Mouse (Mus musculus): ENCODE data around the gene Sema6d. TPM values are rescaled to one million over a fixed set of nuclear protein-coding genes. Genes with fewer than 3 reads are reported as not detected.

Sema6d gene
- total and polyA plus RNA-seq, 3 experiments, result 13.8 to 16.4 (median 14.0) TPM

DNA sequence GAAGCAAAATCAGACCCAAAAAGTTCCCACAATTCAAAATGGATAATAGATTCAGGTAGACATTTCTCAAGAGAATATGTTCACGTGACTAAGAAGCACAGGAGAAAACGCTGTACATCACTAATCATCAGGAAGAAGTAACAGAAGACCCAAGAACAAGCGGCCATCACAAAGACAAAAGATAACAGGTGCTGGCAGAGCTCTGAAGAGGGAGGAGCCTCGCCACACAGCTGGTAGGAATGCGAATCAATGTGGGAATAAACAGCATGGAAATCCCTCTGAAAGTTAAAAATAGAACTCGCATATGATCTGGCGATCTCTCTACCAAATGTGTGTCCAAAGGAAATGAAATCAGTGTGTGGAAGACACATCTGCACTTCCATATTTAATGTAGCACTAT lies 493.8 kb downstream of the Sema6d start:
- no peaks in the 10 kb centered on the region for H3K27me3 ChIP-seq (ENCODE audit: control insufficient read depth, insufficient read depth, low read length)

GRCm38 (mm10) chr2:124592750-124593149 lies 503.0 kb downstream of the Sema6d start:
- Histone ChIP-seq H3K79me2 (replicated peaks; ENCODE audit: control insufficient read depth, insufficient read depth, low read length) (no peaks in the 10 kb centered on the region), H3K27me3 (ENCODE audit: control insufficient read depth, insufficient read depth, low read length) (no peaks in the 10 kb centered on the region), H3K9ac (ENCODE audit: low read depth, low read length) (no peak overlapping the region), H3K4me3 (no peak overlapping the region), H3K27ac (no peak overlapping the region), H3K4me1 (ENCODE audit: control insufficient read depth, insufficient read depth, low read length) (no peaks in the 10 kb centered on the region), H3K36me3 (ENCODE audit: control insufficient read depth, insufficient read depth, low read length) (no peaks in the 10 kb centered on the region)
- WGBS, result 90% methylated on average over 4 of the region's 4 CpGs
- intact Hi-C loops (cut with DNase I), result no loop called here
- TF ChIP-seq EP300 (IDR thresholded peaks at IDR 0.05; ENCODE audit: insufficient read depth, low read depth, low read length) (no peak), CTCF (IDR thresholded peaks at IDR 0.05) (no peak), POLR2A (IDR thresholded peaks at IDR 0.05; ENCODE audit: insufficient read depth, low read depth, low read length) (no peak)
- DNase-seq, result no peak

More for the DNA sequence above, 493.8 kb downstream of the Sema6d start:
- no peak overlapping the region for H3K4me3 ChIP-seq
- H3K79me2 ChIP-seq (replicated peaks; ENCODE audit: control insufficient read depth, insufficient read depth, low read length), result no peaks in the 10 kb centered on the region
- H3K4me1 ChIP-seq (ENCODE audit: control insufficient read depth, insufficient read depth, low read length), result no peaks in the 10 kb centered on the region
- no peak for TF ChIP-seq POLR2A (IDR thresholded peaks at IDR 0.05; ENCODE audit: insufficient read depth, low read depth, low read length)
- no peak for TF ChIP-seq EP300 (IDR thresholded peaks at IDR 0.05; ENCODE audit: insufficient read depth, low read depth, low read length)
- no peak overlapping the region for H3K9ac ChIP-seq (ENCODE audit: low read depth, low read length)
- intact Hi-C loops (cut with DNase I), result no loop called here
- DNase-seq, result no peak
- H3K36me3 ChIP-seq (ENCODE audit: control insufficient read depth, insufficient read depth, low read length), result no peaks in the 10 kb centered on the region
- 35% methylated on average over 7 of the region's 7 CpGs for WGBS
- no peak overlapping the region for H3K27ac ChIP-seq

GRCm38 (mm10) chr2:124599014-124599413 lies 509.2 kb downstream of the Sema6d start:
- 44% methylated on average over 3 of the region's 3 CpGs for WGBS
- Histone ChIP-seq H3K27ac (no peak overlapping the region; the same call in 1 of the 2 replicates), H3K79me2 (replicated peaks; ENCODE audit: control insufficient read depth, insufficient read depth, low read length) (no peaks in the 10 kb centered on the region), H3K4me3 (no peak overlapping the region), H3K9ac (ENCODE audit: low read depth, low read length) (no peak overlapping the region), H3K27me3 (ENCODE audit: control insufficient read depth, insufficient read depth, low read length) (no peaks in the 10 kb centered on the region), H3K4me1 (ENCODE audit: control insufficient read depth, insufficient read depth, low read length) (peaks cover 3% of the 10 kb centered on the region), H3K36me3 (ENCODE audit: control insufficient read depth, insufficient read depth, low read length) (no peaks in the 10 kb centered on the region)
- intact Hi-C loops (cut with DNase I), result no loop called here
- no peak for DNase-seq
- no peak for TF ChIP-seq CTCF (IDR thresholded peaks at IDR 0.05)
- no peak for TF ChIP-seq POLR2A (IDR thresholded peaks at IDR 0.05; ENCODE audit: insufficient read depth, low read depth, low read length)
- no peak for TF ChIP-seq EP300 (IDR thresholded peaks at IDR 0.05; ENCODE audit: insufficient read depth, low read depth, low read length)

DNA sequence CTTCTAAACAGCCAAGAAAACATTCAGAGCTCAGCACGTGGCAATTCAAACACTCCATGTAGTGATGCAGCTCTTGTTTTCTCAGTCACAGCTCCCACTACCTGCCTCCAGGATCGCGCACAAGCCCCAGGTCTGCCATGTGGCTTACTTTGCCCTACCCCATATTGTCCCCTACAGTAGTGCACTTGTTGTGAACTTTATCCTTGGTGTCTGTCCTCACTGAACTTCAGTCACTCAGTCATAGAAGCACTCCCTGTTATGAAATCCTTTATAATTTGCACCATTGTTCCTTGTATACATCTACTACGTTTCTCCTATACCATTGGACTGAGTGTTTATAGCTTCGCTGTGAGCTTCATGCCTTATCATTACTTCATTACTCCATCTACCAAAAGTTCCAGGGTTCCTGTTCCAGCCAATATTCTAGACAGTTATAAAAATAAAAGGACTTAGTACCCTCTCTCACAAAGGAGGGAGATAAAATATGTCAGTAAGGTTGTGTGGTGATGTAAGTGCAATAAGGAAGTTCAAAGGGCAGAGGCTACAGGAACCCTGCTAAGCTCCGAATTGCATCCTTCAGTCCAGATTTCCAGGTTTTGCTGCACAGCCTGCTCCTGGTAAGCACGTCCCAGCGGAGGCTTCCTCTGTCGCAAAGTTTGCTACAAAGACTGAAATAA lies 512.1 kb downstream of the Sema6d start:
- 65% methylated on average over 9 of the region's 9 CpGs for WGBS
- Histone ChIP-seq H3K27me3 (ENCODE audit: control insufficient read depth, insufficient read depth, low read length) (no peaks in the 10 kb centered on the region), H3K36me3 (ENCODE audit: control insufficient read depth, insufficient read depth, low read length) (no peaks in the 10 kb centered on the region), H3K4me1 (ENCODE audit: control insufficient read depth, insufficient read depth, low read length) (peaks cover 3% of the 10 kb centered on the region), H3K9ac (ENCODE audit: low read depth, low read length) (no peak overlapping the region), H3K79me2 (replicated peaks; ENCODE audit: control insufficient read depth, insufficient read depth, low read length) (no peaks in the 10 kb centered on the region), H3K4me3 (no peak overlapping the region), H3K27ac (peak overlapping the region; percentile 2; the same call in 1 of the 2 replicates)
- no peak for DNase-seq
- TF ChIP-seq POLR2A (IDR thresholded peaks at IDR 0.05; ENCODE audit: insufficient read depth, low read depth, low read length) (no peak), CTCF (IDR thresholded peaks at IDR 0.05) (no peak), EP300 (IDR thresholded peaks at IDR 0.05; ENCODE audit: insufficient read depth, low read depth, low read length) (no peak)
- intact Hi-C loops (cut with DNase I), result loop anchor here (10.0 kb wide), 1 partner anchor 523 kb away; the partner anchor contains the start of gene Myef2

GRCm38 (mm10) chr2:124602379-124602913 lies 512.7 kb downstream of the Sema6d start:
- Histone ChIP-seq H3K4me1 (ENCODE audit: control insufficient read depth, insufficient read depth, low read length) (peaks cover 3% of the 10 kb centered on the region), H3K4me3 (no peak overlapping the region), H3K27ac (peak overlapping the region; percentile 2; the same call in 1 of the 2 replicates), H3K27me3 (ENCODE audit: control insufficient read depth, insufficient read depth, low read length) (no peaks in the 10 kb centered on the region), H3K36me3 (ENCODE audit: control insufficient read depth, insufficient read depth, low read length) (no peaks in the 10 kb centered on the region), H3K79me2 (replicated peaks; ENCODE audit: control insufficient read depth, insufficient read depth, low read length) (no peaks in the 10 kb centered on the region), H3K9ac (ENCODE audit: low read depth, low read length) (no peak overlapping the region)
- peak in 1 of 2 experiments; percentile 24 for DNase-seq
- intact Hi-C loops (cut with DNase I), result loop anchor here (10.0 kb wide), 1 partner anchor 522 kb away; the partner anchor contains the start of gene Myef2
- 48% methylated on average over 8 of the region's 8 CpGs for WGBS
- no peak for TF ChIP-seq CTCF (IDR thresholded peaks at IDR 0.05)
- TF ChIP-seq POLR2A (IDR thresholded peaks at IDR 0.05; ENCODE audit: insufficient read depth, low read depth, low read length), result no peak
- TF ChIP-seq EP300 (IDR thresholded peaks at IDR 0.05; ENCODE audit: insufficient read depth, low read depth, low read length), result no peak

- 78% methylated on average over 1 of the region's 1 CpGs for WGBS
- H3K4me3 ChIP-seq, result no peak overlapping the region
- no peak overlapping the region for H3K9ac ChIP-seq (ENCODE audit: low read depth, low read length)
- H3K27ac ChIP-seq, result no peak overlapping the region
- H3K36me3 ChIP-seq (ENCODE audit: control insufficient read depth, insufficient read depth, low read length), result no peaks in the 10 kb centered on the region
- no peaks in the 10 kb centered on the region for H3K79me2 ChIP-seq (replicated peaks; ENCODE audit: control insufficient read depth, insufficient read depth, low read length)
- intact Hi-C loops (cut with DNase I), result loop anchor here (1.0 to 10.0 kb wide), 3 partner anchors 300 to 519 kb away; partner anchors contain the start of gene Myef2
- H3K27me3 ChIP-seq (ENCODE audit: control insufficient read depth, insufficient read depth, low read length), result no peaks in the 10 kb centered on the region
- no peak for DNase-seq
- peaks cover 2% of the 10 kb centered on the region; the same call in 1 of the 2 replicates for H3K4me1 ChIP-seq (ENCODE audit: control insufficient read depth, insufficient read depth, low read length)
- TF ChIP-seq POLR2A (IDR thresholded peaks at IDR 0.05; ENCODE audit: insufficient read depth, low read depth, low read length), result no peak
- no peak for TF ChIP-seq EP300 (IDR thresholded peaks at IDR 0.05; ENCODE audit: insufficient read depth, low read depth, low read length)
- peak; percentile 83 for TF ChIP-seq CTCF (IDR thresholded peaks at IDR 0.05)
Measured at GRCm38 (mm10) chr2:124605341-124605740, 515.6 kb downstream of the Sema6d start.
